Mouse (Mus musculus) heart, postnatal 14 days (tissue): ENCODE data around the gene Phactr4. TPM values are rescaled to one million over a fixed set of nuclear protein-coding genes. Genes with fewer than 3 reads are reported as not detected.
A peak's percentile ranks its signal among the peaks of the same experiment; 100 is the strongest.

Experiments
- DNase-seq, 2 experiments: peaks; one replicate each; pipeline ENCODE4 v3.0.0; 2021 to 2022
- intact Hi-C: fragments of 180-260 bp; cut with DNase I; formaldehyde crosslinking; loops from one replicate; pipeline ENCODE4 v1.15.1; 2025
- long read RNA-seq, 2 experiments: library from polyadenylated mRNA; stranded (forward); transcript quantifications; one replicate each; pipeline ENCODE4 v2.0.0; 2021
- total RNA-seq, 2 experiments: library from RNA; stranded (reverse); gene quantifications; 2 replicates each; pipeline ENCODE4 v1.2.3; 2021

Gene Phactr4
- 10 to 100 TPM; 28.4 to 29.8 TPM for total RNA-seq
- long read RNA-seq, experiment 1, partial matches to known transcripts: 1 of 6 reads
- long read RNA-seq, experiment 1, other reads (novel, unspliced or antisense): 5 of 6 reads
- long read RNA-seq, experiment 2, partial matches to known transcripts: 1 of 2 reads
- long read RNA-seq, experiment 2, other reads (novel, unspliced or antisense): 1 of 2 reads

DNA sequence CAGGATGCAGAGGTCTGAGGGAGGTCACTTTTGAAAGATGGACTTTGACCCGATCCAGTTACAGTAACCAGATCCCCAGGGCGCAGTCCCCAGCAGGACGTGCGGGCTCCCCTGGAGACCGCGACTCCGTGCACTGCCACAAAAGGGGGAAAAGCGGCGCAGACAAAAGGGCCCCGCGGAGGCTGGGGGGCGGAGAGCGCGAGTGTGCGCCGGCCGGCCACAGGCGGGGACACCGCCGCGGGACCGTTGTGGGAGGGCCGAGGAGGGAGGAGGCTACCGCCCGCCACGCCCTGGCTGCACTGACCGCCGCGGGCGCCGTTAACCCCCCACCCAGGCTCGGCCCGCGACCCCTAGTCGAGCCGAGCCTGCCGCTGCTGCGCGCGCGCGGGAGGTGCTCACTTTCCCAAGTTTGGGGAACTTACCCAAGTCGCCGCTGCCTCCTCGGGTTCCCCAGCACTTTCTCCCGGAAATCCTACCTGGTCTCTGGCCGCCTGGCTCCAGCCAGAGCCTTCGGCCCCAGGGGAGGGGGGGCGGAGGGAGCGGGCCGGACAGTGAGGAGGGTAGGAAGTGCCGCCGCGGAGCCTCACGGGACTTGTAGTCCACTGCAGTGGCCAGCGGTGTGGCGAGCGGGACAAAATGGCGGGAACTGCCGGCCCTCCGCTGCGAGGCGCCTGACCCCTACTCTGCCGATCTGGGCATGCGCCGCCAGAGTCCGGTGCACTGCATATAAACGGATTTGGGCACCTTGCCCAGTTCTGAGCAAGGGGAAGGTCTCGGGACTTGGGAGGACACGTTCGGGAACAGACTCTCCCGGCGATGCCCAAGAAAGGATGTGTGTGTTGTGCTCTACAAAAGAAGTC is at the start of gene Phactr4:
Gene Phactr4 (minus strand): TSS at position 567 of the 860 bp plus-strand sequence.
- DNase-seq: peak; percentile 97 to 98
- intact Hi-C loops: loop anchor here (5.0 kb wide), 2 partner anchors 40 to 90 kb away; partner anchors contain the start of genes Med18 and Sesn2

DNA sequence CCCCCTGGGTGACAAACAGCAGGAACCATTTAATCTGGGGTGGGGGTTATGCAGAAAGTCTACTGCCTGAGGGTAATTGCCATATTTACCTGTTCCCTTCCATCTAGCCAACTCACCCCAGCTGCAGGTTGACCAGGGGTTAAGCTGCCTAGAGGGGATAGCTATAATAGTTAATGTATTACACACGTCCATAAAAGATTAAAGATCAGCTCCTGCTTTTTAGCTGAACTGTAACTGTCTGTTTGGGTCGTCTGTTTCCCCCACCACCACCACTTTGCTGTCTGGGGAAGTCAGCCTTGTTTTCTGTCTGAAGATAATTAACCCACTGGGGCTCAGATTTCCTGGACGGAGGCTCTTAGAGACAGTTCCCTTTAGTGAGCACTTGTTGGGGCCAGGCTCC is 47.6 kb upstream of the Phactr4 start:
- intact Hi-C loops: no loop called here
- DNase-seq: no peak

DNA sequence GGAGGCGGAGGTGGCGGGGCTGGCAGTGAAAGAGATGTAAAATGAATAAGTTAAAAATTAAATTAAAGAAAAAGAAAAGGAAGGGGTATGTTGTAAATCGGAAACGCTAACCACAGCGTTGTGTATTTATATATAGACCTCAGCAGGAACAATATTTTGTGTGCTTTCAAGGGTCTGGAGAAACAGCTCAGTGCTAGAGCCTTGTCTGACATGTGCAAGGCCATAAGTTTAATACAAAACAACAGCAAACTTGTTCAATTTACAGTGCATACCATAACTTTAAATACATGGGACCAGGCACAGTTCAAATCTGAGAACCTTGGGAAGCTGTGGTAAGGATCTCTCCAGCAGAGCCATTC is 41.9 kb upstream of the Phactr4 start:
- DNase-seq: no peak
- intact Hi-C loops: loop anchor here (1.0 to 5.0 kb wide), 2 partner anchors 42 to 50 kb away; partner anchors contain the start of gene Phactr4

DNA sequence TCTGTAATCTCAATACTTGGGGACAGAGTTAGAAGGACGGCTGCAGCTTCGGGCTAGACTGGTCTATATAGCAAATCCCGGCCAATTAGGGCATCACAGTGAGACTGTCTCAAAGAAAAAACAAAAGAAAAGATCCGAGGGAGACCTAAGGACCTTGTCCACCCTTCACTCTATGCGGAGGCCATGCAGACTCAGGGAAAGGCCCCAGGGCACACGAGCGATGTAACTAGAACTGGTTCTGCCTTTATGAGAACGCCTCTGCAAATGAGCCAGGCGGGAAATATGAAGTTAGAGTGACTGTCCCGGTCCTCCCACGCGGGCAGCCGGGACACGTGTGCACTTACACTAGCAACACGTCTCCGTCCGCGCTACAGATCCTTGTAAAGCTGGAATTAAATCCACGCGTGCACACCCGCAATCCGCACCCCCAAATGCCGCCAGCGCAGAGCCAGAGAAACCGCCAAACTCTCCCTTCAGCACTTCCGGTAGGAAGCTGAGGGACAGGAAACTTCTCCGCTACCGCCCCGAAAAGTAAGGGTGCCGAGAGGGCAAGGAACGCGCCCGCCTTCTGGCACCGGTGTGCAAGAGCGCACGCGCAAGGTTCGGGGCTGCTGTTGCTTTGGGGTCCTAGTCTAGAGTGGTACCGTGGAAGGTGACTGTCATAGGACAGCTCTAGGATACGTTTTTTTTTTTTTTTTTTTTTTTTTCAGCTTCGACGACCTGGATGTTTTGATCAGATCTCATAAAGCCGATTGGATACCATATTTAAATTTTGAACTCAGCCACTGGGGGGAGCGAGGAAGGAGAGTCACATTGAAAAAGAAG is 41.4 kb upstream of the Phactr4 start, which contains the start of gene Med18:
Gene Med18 (minus strand): TSS at position 492 of the 825 bp plus-strand sequence.
- peak; percentile 89 to 93 for DNase-seq

DNA sequence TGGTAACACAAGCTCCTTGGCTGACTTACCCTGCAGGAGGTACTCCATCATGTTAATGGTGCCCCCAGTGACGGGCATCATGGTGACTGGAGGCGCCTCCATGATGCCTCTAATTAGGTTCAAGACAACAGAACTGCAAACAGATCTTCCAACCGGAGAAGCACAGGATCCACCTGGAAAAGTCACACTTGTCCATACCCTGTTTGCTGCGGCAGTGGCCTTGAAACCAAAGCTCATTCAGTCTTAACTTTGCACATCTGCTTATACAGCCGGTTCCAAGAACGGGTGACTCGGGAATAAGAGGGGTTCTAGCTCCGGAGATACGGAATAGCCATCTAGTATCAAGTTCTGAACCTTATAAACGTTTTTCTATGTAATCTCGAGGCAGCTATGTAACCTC is 40.5 kb upstream of the Phactr4 start:
- DNase-seq: no peak
- intact Hi-C loops: loop anchor here (2.0 to 5.0 kb wide), 2 partner anchors 41 to 46 kb away; partner anchors contain the start of gene Phactr4

More for the DNA sequence above, 41.4 kb upstream of the Phactr4 start, which contains the start of gene Med18:
- intact Hi-C loops: loop anchor here (1.0 to 5.0 kb wide), 3 partner anchors 41 to 51 kb away; partner anchors contain the start of gene Phactr4

DNA sequence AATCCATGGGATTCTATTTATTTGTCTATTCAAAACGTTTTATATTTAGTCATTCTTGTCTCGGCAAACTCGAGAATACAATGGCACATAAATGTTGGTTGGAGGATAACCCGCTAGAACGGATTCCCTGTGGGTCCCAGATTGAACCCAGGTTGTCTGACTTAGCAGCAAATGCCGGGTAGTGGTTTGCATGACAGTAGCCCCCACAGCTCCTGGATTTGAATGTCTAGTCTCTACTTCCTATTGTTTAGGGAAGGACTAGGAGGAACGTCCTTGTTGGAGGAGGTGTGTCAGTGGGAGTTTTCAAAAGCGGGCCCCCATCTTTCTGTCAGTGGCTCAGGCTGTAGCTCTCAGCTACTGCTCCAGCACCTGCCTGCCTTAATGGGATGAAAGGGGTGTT is 37.9 kb upstream of the Phactr4 start:
- no peak for DNase-seq
- intact Hi-C loops: loop anchor here (5.0 kb wide), 1 partner anchor 38 kb away; the partner anchor contains the start of gene Phactr4

DNA sequence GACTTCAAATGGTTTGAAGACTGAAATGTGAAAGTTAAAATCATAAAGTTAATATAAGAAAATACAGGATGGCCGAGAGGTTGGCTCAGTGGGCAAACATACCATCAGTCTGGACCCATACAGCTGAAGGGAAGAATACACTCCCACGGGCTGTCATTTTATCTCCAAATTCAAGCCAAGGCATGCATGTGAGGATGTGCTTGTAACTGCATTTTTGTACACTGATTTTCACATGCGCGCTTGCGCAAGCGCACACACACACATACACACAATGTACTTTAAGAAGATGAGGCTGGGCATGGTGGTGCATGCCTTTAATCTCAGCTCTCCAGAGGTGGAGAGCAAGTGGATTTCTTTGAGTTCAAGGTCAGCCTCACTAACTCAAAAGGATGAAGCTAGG is 33.3 kb upstream of the Phactr4 start:
- intact Hi-C loops: no loop called here
- DNase-seq: no peak

DNA sequence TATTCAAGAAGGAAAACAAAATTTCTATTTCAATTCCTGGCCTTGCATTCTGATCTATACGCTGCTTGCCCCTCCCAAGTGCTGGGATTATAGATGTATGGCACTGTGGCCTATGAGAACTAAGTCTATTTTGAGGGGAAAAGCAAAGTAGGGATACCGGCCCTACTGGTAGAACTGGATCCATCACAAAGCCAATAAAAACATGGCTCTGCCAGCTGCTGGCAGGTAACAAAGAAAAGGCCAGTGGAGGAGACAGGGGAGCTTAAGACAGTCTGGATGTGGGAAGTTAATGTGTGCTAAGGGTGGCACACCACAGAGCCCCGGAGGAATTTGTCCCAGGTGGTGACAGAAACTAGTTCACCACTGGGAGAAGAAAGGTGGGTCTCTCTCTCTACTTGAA is 32.9 kb upstream of the Phactr4 start:
- DNase-seq: no peak
- intact Hi-C loops: no loop called here

DNA sequence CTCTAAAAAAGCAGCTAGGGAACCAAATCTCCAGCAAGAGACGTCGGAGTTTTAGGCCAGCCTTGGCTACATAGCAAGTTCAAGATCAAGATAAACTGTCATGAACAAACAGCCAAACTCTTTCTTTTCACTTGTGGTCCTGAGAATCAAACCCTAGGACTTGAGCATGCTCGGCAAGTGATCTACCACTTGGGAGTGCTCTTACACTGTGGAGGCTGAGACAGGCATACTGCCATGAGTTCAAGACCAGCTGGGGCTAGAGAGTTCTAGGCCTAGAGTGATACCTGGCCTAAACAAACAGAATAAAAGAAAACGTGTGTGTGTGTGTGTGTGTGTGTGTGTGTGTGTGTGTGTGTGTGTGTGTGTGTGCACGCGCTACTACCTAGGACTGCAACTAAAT is 31.9 kb upstream of the Phactr4 start:
- no peak for DNase-seq
- intact Hi-C loops: no loop called here

DNA sequence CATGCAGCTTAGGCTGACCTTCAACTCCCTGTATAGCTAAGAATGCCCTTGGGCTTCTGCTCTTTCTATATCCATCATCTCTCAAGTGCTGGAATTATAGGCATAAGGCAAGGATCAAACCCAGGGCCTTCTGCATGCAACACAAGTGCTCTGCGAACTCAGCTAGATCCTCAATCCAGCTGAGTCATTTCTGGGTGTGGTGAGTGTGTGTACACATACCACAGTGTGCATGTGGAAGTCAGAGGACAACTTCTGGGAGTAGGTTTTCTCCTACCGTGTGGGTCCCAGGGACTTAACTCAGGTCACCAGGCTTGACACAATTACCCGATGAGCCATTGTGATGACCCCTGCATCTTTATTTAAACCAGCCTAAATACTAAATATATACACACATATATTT is 27.5 kb upstream of the Phactr4 start:
- intact Hi-C loops: no loop called here
- no peak for DNase-seq

DNA sequence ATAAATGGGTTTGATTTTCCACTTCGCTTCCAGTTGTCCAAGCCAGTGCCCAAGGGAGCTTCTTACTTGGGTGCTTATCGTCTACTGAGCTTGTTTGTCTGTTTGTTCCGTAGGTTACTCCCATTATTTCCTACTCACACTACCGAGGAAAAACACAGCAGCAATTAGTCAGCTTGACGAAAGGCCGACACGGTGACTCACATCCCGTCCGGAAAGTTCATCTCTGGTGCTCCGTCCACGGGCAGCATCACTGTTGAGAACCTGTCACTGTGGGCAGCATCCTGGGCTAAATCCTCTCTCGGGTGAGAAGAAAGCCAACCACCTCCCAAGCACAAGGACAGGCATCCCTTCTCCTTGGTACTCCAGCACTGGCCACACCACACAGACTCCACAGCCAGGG is 23.8 kb upstream of the Phactr4 start:
- no peak for DNase-seq
- intact Hi-C loops: no loop called here

DNA sequence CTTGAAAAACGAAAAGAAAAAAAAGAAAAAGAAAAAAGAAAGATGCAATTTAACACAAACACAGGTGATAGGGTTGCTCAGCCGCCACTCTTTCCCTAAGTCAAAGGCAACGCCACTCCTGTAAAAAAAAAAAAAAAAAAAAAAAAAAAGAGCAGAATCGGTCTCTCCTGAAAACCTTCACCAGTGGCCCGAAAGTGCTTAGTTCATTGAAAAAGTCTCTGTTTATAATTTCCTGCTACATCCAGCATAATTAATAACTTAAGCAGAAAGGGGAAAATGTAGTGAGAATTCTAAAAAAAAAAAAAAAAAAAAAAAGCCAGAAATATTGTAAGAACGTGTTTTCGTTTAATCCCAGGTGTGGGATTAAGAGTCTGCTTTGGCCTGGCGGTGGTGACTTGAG is 22.2 kb upstream of the Phactr4 start:
- no peak for DNase-seq
- intact Hi-C loops: no loop called here

DNA sequence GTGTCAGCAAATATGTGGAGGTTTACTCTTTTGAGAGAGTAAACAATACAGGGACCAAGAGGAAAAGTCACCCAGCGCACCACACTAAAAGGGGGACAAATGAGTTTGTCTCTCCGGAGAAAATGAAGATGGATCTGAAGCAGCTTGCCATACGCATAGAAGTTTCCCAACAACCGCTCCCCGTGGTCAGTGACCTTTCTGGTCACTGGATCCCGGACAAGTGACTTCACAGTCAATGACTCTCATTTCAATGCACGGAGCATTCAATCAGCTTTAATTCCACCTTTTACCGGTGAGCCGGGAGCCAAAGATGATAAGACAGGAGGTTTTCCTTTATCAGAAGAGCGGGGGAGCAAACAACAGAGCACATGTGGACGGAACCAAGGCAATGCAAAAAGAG is 15.6 kb upstream of the Phactr4 start:
- intact Hi-C loops: no loop called here
- DNase-seq: no peak

DNA sequence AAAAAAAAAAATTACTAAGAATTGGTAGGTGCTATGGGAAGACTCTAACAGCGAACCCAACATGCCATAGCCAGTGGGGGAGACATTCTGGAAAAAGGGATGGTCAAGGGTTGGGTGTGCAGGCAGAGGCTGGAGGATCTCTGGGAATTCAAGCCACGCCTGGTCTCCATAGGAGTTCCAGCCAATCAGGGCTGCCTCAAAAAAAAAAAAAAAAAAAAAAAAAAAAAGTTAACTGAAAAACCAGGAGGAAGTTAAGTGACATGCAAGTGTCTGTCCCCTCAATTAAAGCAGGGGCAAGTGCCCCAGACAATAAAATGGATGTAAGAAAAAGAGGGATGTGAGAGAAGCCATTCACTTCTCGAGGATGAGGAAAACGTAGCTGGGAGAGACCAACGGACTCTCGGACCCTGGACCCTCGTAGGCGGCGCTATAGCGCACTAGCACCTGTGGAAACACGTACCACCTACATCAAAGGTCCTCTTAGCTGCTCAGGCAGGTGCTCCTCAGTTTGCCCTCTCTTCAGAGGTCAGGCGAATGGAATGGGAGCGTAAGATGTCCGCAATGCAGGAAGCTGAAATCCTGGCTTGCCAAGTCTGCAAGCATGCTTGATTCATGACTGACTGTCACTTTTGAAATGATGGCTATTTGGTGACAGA is 10.6 kb upstream of the Phactr4 start:
- no peak for DNase-seq
- intact Hi-C loops: no loop called here

DNA sequence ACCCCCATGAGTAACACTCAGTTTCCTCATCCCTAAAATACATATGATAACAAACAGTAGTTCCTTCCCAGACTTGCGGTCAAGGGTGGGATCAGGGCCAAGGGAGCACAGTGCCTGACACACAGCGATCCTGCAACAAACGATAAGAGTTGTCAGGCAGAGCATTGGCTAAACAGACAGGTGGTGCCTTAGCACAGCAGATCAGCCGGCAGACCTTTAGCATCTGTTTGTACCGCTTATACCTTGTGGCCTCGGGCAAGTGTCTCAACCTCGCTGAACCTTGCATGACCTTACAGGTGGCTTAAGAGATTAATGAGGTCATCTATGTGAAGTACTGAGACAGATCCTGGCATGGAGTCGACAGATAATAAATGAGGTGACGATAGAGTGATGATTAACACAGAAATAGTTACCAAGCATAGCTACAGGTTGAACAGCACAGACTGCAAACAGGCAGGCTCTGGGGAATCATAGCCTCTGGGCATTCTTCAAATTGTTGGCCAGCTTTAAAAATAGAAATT is 5.8 kb upstream of the Phactr4 start:
- DNase-seq: peak; percentile 11 to 16
- intact Hi-C loops: no loop called here

DNA sequence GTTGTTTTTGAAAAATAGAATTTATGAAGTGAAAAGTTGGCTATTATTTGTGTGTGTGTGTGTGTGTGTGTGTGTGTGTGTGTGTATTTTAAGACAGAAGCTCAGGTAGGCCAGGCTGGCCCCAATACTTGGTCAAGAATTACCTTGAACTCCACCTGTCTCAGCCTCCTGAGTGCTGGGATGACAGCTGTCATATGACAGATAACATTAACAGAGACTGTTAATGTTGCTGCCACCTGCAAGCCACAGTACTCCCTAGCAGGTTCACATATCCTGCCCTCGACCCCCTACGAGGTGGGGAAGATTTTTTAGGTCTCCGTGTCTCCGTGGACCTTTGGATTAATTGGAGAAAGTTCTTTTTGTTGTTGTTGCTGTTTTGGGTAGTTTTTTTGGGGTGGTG is 5.2 kb upstream of the Phactr4 start:
- DNase-seq: no peak
- intact Hi-C loops: no loop called here

DNA sequence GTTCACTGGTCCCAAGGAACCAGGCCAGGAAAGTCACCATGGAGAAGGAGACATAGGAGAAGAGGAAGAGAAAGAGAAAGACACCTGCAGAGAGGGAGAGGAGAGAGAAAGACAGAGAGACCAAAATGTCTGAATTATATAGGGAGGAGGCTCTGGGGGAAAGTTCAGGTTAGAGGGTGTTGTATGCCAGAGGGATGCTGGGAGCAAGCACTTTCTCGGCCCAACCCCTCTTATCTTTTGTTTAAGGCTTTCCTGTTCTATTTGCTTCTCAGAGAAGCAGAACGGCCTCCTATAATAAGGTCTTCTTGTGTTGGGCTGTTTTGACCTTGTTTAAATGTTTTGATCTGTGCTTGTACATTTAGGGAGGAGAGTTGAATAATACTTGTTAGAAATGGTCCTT is 3.7 kb upstream of the Phactr4 start:
- intact Hi-C loops: no loop called here
- DNase-seq: no peak

DNA sequence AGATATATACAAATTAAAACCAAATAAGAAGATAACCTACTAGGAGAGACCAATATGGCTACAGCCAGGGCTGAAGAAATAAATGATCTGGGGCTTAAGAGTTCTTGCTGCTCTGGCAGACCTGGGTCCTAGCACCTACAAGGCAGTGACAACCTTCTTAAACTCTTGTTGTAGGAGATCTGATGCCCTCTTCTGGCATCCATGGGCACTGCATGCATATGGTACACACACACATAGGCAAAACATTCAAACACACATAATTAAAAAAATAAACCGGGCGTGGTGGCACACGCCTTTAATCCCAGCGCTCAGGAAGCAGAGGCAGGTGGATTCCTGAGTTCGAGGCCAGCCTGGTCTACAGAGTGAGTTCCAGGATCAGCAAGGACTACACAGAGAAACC is 2.5 kb upstream of the Phactr4 start:
- no peak for DNase-seq
- intact Hi-C loops: loop anchor here (5.0 kb wide), 2 partner anchors 38 to 88 kb away; partner anchors contain the start of genes Med18 and Sesn2

DNA sequence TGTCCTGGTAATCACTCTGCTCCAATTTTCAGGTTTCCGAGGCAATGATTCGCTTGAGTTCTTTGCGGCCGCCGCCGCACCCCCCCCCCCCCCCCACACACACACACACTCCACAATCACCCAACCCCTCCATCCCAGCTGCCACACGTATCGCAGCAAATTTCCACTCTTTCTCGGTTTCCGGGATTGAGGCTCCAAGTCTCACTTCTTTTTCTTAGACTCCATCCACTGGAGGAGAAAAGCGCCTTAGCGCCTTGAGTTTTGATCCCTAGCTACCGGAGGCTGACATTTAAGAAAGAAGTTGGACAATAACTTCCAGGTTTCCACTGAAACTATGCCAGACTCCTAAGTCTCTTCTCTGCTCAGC is 750 bp downstream of the Phactr4 start:
- intact Hi-C loops: loop anchor here (5.0 kb wide), 2 partner anchors 41 to 91 kb away; partner anchors contain the start of genes Med18 and Sesn2
- no peak for DNase-seq

DNA sequence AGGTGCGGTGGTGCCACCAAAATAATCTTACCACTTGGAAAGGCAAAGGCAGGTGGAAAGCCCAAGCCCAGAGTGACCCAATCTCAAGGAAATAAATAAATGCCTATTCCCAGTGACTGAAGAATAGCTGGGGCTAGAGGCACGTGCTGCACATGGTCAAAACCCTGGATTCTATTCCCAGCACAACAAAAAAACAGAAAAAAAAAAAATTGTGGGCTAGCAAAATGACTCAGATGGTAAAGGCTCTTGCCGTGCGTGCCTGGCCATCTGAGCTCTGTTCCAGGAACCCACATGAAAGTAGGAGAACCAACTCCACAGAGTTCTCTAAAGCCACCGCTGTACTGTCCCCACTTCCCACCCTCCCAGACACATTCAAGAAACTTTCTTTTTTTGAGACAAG is 1.8 kb downstream of the Phactr4 start:
- no peak for DNase-seq
- intact Hi-C loops: loop anchor here (5.0 kb wide), 2 partner anchors 42 to 92 kb away; partner anchors contain the start of genes Med18 and Sesn2
